Mouse (Mus musculus) bone marrow, adult 2 months (tissue): Measurements from ENCODE around the gene Timm44. TPM values are rescaled to one million over a fixed set of nuclear protein-coding genes. Genes with fewer than 3 reads are reported as not detected.

ENCODE experiments used
- H3K27ac ChIP-seq: fragments of 200-500 bp; 2 replicates; pipeline ENCODE4 v1.5.1; 2012; ENCODE audit warnings: low read depth, mild to moderate bottlenecking, control low read depth, inconsistent platforms, low read length; ENCODE audit not compliant: control insufficient read depth, poor library complexity, insufficient read depth
- H3K4me1 ChIP-seq: fragments of 200-500 bp; 2 replicates; pipeline ENCODE4 v1.6.1; 2011; ENCODE audit warnings: low read length; ENCODE audit not compliant: control insufficient read depth, insufficient read depth
- H3K4me3 ChIP-seq: fragments of 200-500 bp; replicated peaks from 2 replicates; pipeline ENCODE3; 2011; ENCODE audit warnings: mild to moderate bottlenecking, low read depth, low read length, control low read depth; ENCODE audit not compliant: control insufficient read depth
- CTCF ChIP-seq: fragments of 200-500 bp; IDR thresholded peaks from 2 replicates; pipeline ENCODE4 v1.5.1; 2011; ENCODE audit warnings: low read length, control low read depth; ENCODE audit not compliant: control insufficient read depth, insufficient read depth
- POLR2A ChIP-seq: fragments of 200-500 bp; IDR thresholded peaks from 2 replicates; pipeline ENCODE4 v1.6.1; 2011; ENCODE audit warnings: low read depth, mild to moderate bottlenecking, control low read depth, low read length, borderline replicate concordance; ENCODE audit not compliant: control insufficient read depth
- WGBS: fragments of 180-500 bp; shearing (Covaris S2); methylation state at CpG from one replicate; pipeline ENCODE4 v1.1.7; 2018; 5-methylcytosine and 5-hydroxymethylcytosine counted together
- polyA plus RNA-seq: library from polyadenylated mRNA; stranded (reverse); fragments of >200 nt; gene quantifications from 2 replicates; pipeline ENCODE4 v1.2.4, GENCODE M21; 2011; ENCODE audit warnings: low replicate concordance; ENCODE audit not compliant: missing spikeins, insufficient read depth, insufficient read length

Gene Timm44
- polyA plus RNA-seq, 1 experiment = 48.3 TPM

DNA sequence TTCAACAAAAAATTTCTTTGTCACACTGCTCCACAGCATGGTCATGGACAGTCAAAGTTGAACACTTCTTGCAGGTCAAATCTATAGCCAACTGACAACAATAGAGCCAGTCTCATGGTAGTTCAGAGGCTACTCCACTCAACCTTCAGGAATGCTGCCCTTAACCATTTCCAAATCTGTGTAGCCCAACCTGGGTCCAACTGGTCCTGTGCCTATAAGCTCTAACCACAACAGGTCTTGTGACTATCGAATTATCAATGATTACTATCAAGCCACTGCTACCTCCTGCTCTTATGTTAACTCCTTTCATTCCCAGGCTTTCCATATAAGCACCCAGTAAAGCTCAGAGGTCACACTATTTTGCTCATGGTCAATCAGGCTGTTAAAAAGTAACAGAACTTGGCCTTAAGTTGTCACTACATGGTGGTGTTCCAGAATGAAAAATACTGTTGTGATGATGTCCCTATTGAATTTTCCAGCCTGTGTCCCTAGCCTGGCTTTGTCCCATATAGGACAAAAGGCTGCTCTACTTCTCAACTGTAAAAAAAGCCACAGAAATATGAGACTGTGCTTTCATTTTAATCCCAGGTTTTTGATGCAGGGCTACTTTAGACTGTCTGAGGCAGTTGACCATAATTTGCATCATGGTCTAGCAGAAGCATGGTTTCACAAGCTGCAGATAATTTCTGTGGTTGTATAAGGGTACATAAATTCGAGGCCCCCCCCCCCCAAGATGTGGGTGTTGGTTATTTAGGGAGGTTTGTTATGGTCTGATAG, 43.3 kb upstream of the Timm44 start:
- H3K27ac ChIP-seq = no peak overlapping the region
- no peak for TF ChIP-seq CTCF
- TF ChIP-seq POLR2A = no peak
- WGBS = 28% methylated on average over 2 of the region's 2 CpGs
- no peak overlapping the region for H3K4me3 ChIP-seq
- no peaks in the 10 kb centered on the region; the same call in 1 of the 2 replicates for H3K4me1 ChIP-seq

DNA sequence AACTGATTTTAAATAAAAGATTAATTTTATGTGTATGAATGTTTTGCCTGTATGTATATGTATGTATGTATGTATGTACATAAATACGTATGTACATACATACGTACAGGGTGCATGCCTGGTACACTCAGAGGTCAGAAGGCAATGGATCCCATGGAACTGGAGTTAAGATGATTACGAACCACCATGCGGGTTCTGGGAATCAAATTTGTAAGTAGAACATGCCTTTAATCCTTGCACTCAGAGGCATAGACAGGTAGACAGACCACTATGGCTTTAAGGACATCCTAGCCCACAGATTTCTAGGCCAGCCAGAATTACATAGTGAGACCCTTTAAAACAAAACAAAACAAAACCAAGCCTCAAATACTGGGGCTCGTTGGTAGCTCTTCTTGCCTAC, 42.4 kb upstream of the Timm44 start:
- Histone ChIP-seq H3K27ac (no peak overlapping the region), H3K4me3 (no peak overlapping the region), H3K4me1 (no peaks in the 10 kb centered on the region; the same call in 1 of the 2 replicates)
- no peak for TF ChIP-seq CTCF
- TF ChIP-seq POLR2A = no peak
- 90% methylated on average over 5 of the region's 5 CpGs for WGBS

DNA sequence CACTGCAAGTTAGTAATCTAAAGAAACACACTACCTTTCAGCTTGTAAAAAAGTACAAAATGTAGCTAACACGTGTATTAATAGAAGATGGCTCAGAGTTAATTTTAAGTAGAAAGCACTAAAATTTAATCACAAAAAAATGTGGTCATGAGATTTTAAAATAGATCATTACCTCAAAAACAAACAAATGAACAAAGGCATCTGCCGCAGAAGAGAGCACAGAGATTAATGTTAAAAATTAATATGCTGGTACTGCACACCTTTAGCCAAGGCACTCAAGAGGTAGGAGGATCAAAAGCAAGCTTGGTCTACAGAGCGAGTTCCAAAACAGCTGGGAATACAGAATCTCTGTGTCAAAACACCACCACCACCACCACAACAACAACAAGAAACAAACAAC, 39.1 kb upstream of the Timm44 start:
- H3K4me1 ChIP-seq = no peaks in the 10 kb centered on the region; the same call in 1 of the 2 replicates
- WGBS = 85% methylated on average over 3 of the region's 3 CpGs
- H3K27ac ChIP-seq = no peak overlapping the region
- TF ChIP-seq CTCF = no peak
- TF ChIP-seq POLR2A = no peak
- H3K4me3 ChIP-seq = no peak overlapping the region

DNA sequence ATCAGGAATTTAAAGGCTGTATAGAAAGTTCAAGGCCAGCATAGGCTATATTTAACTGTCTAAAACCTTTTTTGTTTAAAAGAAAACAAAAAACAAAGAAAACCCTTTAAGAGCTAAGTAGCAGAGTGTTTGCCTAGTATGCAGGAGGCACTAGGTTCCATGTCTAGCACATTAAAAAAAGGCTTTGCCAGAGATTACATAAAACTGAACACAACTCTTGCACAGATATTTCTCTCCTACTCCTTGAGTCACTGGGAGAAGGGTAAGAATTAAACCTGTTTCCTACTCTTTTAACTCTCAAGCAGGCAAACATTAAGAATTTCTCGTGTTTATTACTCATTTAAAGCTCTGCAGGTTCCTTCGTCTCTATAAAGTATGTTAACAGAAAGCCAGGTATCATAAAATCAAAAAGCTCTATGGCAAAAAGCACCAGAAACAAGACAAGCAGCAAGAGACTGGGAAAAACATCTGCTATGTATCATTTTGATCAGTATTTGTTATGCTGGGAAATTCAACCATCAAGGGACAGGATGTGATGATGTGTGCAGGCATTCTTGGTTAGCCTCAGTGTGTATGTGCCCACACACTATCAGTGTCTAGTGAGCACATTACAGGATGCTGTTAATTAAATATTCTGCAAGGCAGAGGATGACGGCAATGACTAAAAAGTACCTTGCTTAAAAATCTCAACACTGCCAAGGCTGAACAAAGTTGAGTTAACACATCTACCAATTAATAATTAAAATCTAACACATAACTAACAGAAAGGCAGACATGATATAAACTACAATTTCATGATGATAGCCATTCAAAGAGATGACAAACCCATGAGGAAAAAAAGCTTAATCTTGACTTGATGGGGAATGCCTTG, 37.8 kb upstream of the Timm44 start:
- H3K4me3 ChIP-seq = no peak overlapping the region
- TF ChIP-seq CTCF = no peak
- WGBS = 37% methylated on average over 3 of the region's 3 CpGs
- H3K4me1 ChIP-seq = no peaks in the 10 kb centered on the region; the same call in 1 of the 2 replicates
- no peak overlapping the region for H3K27ac ChIP-seq

DNA sequence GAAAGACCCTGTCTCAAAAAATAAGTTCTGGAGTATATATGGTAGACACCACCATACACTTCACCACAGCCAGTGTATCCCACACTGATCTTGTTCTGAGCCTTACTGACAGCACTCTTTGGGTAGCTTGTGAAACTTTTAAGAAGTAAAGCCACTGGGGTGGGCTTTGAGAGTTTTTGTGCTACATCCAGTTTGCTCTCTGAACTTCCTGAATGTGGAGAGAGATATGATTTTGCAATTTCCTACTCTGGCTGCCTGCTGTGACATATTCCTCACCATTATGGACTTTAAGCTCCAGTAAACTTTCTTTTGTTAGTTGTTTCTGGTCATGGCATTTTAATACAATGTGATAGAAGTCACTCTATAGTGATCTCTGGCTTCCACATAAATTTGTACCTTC, 36.4 kb upstream of the Timm44 start:
- H3K4me3 ChIP-seq = no peak overlapping the region
- no peak overlapping the region for H3K27ac ChIP-seq
- no peak for TF ChIP-seq CTCF
- TF ChIP-seq POLR2A = no peak
- H3K4me1 ChIP-seq = no peaks in the 10 kb centered on the region; the same call in 1 of the 2 replicates

DNA sequence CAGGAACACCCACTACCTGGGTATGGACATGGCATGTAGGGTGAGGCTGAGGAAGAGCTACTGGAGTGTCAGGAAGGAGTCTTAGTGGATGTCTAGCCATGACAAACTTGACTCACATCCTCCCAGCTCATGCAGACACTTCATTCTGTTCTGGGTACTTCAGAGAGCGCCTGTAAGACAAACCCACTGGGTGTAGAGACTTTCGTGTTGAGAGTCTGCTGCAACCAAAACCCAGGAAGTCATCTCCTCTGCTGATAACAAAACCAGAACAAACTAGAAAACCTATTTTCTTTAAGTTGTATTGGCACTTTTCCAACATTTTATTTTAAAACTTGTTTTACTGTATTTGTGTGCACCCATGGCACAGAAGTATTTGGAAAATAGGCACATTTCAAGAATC, 30.1 kb upstream of the Timm44 start:
- no peaks in the 10 kb centered on the region for H3K4me1 ChIP-seq
- no peak overlapping the region for H3K27ac ChIP-seq
- 62% methylated on average over 2 of the region's 2 CpGs for WGBS
- no peak overlapping the region for H3K4me3 ChIP-seq
- TF ChIP-seq POLR2A (no peak), CTCF (no peak)

DNA sequence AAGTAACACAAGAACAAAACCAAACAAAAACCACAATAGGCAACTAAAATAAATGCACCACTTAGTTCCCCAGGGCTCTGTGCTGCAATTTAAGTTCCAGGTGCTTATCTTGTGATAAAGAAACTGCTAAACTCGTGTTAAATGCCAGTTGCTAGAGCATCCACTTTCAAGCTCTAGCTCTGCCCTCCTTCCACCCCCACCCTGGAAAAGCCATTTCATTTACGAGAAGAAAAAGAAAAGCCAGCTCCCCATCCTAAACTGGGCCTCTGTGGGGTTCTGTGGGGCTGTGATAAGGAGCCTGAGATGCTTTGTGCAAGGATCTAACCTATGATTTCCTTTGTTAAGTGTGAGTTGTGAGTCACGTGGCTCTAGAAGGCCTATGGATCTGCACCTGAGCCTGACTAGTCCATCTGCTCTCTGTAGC, 28.4 kb upstream of the Timm44 start:
- 51% methylated on average over 3 of the region's 3 CpGs for WGBS
- H3K27ac ChIP-seq = no peak overlapping the region
- H3K4me3 ChIP-seq = no peak overlapping the region
- TF ChIP-seq CTCF (no peak), POLR2A (no peak)
- no peaks in the 10 kb centered on the region for H3K4me1 ChIP-seq

DNA sequence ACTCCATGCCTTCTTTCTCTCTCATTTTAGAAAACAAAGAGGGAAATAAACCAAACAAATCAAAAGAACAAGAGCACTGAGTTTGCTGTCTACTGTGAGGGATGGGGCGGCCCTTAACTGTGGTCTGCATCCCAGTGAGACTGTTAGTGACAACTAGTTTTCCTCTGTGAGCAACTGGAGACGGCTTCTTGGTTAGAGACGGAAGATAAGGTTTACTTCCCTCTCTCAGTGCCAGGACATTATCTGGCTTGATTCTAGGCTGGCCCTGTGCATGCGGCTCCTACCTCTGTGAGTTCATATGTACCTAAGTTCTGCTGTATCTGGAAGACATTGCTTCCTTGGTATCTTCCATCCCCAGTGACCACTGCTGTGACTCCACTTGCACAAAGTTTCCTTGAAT, 22.1 kb upstream of the Timm44 start:
- no peak overlapping the region for H3K27ac ChIP-seq
- H3K4me3 ChIP-seq = no peak overlapping the region
- no peaks in the 10 kb centered on the region for H3K4me1 ChIP-seq
- no peak for TF ChIP-seq CTCF
- TF ChIP-seq POLR2A = no peak
- WGBS = 68% methylated on average over 4 of the region's 4 CpGs

DNA sequence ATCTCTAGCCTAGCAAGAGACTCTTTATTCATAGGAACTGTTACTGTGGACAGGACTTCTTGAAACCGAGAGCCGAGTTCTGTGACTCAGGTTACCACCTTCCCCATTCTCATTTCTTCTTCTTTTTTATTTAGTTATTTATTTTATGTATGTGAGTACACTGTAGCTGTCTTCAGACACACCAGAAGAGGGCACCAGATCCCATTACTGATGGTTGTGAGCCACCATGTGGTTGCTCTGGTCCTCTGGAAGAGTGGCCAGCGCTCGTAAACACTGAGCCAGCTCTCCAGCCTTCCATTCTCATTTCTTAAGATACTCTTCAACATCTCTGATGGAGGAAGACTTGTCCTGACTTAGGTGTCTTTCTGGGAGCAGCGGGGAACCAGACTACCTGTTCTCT, 17.0 kb upstream of the Timm44 start:
- WGBS = 82% methylated on average over 5 of the region's 5 CpGs
- H3K27ac ChIP-seq = no peak overlapping the region
- no peak overlapping the region for H3K4me3 ChIP-seq
- TF ChIP-seq CTCF (no peak), POLR2A (no peak)
- H3K4me1 ChIP-seq = no peaks in the 10 kb centered on the region
